Mouse (Mus musculus) embryonic facial prominence, embryonic 15.5 days (tissue): ENCODE results near the gene Clec1b. TPM values are rescaled to one million over a fixed set of nuclear protein-coding genes. Genes with fewer than 3 reads are reported as not detected.

Experiments used
- ATAC-seq: fragments of 200-750 bp; cut with Nextera tagmentation; 2 replicates; pipeline ENCODE4 v1.8.0; 2017; ENCODE audit warnings: low read depth, moderate TSS enrichment; ENCODE audit not compliant: insufficient number of reproducible peaks, low FRiP score, low TSS enrichment
- H3K27ac ChIP-seq: fragments of 300-500 bp; sonication (generic); replicated peaks from 2 replicates; pipeline ENCODE4 v1.5.1; 2015; ENCODE audit warnings: mild to moderate bottlenecking, inconsistent platforms
- H3K27me3 ChIP-seq: fragments of 300-500 bp; sonication (generic); 2 replicates; pipeline ENCODE4 v1.6.1; 2015; ENCODE audit warnings: inconsistent platforms
- H3K36me3 ChIP-seq: fragments of 300-500 bp; sonication (generic); 2 replicates; pipeline ENCODE4 v1.6.1; 2015; ENCODE audit warnings: mild to moderate bottlenecking, inconsistent platforms
- H3K4me1 ChIP-seq: fragments of 300-500 bp; sonication (generic); 2 replicates; pipeline ENCODE4 v1.6.1; 2015; ENCODE audit warnings: inconsistent platforms
- H3K4me2 ChIP-seq: fragments of 300-500 bp; sonication (generic); replicated peaks from 2 replicates; pipeline ENCODE4 v1.6.1; 2015; ENCODE audit warnings: mild to moderate bottlenecking, inconsistent platforms
- H3K4me3 ChIP-seq: fragments of 300-500 bp; sonication (generic); replicated peaks from 2 replicates; pipeline ENCODE4 v1.5.1; 2015; ENCODE audit warnings: mild to moderate bottlenecking, inconsistent platforms
- H3K9ac ChIP-seq: fragments of 300-500 bp; sonication (generic); 2 replicates; pipeline ENCODE4 v1.6.1; 2015; ENCODE audit warnings: inconsistent platforms
- H3K9me3 ChIP-seq: fragments of 300-500 bp; sonication (generic); replicated peaks from 2 replicates; pipeline ENCODE4 v1.6.1; 2016; ENCODE audit warnings: inconsistent platforms
- WGBS: fragments of 180-500 bp; shearing (Covaris S2); methylation state at CpG from one replicate; pipeline ENCODE4 v1.1.7; 2015; 5-methylcytosine and 5-hydroxymethylcytosine counted together
- polyA plus RNA-seq: library from polyadenylated mRNA; unstranded; fragments of >200 nt; fragmentation: Nextera tagmentation; extraction: Ambion mirVana; gene quantifications from 2 replicates; pipeline ENCODE4 v1.2.1, GENCODE M21; 2015

The Clec1b gene
- polyA plus RNA-seq, 1 experiment from 2014 or later: 0.57 TPM

- ATAC-seq: no peak
- Histone ChIP-seq H3K4me2 (no peak overlapping the region), H3K4me1 (no peaks in the 10 kb centered on the region), H3K9me3 (no peaks in the 10 kb centered on the region), H3K9ac (no peak overlapping the region), H3K36me3 (no peaks in the 10 kb centered on the region), H3K27me3 (no peaks in the 10 kb centered on the region), H3K27ac (no peak overlapping the region), H3K4me3 (no peak overlapping the region)
- WGBS: 60% methylated on average over 1 of the region's 1 CpGs
Observed at GRCm38 (mm10) chr6:129381736-129382135, 15.4 kb upstream of the Clec1b start.

GRCm38 (mm10) chr6:129383466-129383865 is 13.6 kb upstream of the Clec1b start:
- Histone ChIP-seq H3K4me3 (no peak overlapping the region), H3K9ac (no peak overlapping the region), H3K27me3 (no peaks in the 10 kb centered on the region), H3K36me3 (no peaks in the 10 kb centered on the region), H3K27ac (no peak overlapping the region), H3K4me1 (no peaks in the 10 kb centered on the region), H3K4me2 (no peak overlapping the region), H3K9me3 (no peaks in the 10 kb centered on the region)
- ATAC-seq: no peak
- WGBS: 66% methylated on average over 3 of the region's 3 CpGs

- Histone ChIP-seq H3K4me2 (no peak overlapping the region), H3K9me3 (no peaks in the 10 kb centered on the region), H3K4me1 (no peaks in the 10 kb centered on the region), H3K27me3 (no peaks in the 10 kb centered on the region), H3K27ac (no peak overlapping the region), H3K4me3 (no peak overlapping the region), H3K9ac (no peak overlapping the region), H3K36me3 (no peaks in the 10 kb centered on the region)
- WGBS: 83% methylated on average over 4 of the region's 4 CpGs
- ATAC-seq: no peak
Observed at GRCm38 (mm10) chr6:129385000-129385399, 12.1 kb upstream of the Clec1b start.

- Histone ChIP-seq H3K4me1 (no peaks in the 10 kb centered on the region), H3K9ac (no peak within 1 kb of the TSS), H3K4me3 (no peak within 1 kb of the TSS), H3K27me3 (no peaks in the 10 kb centered on the region), H3K27ac (no peak within 1 kb of the TSS), H3K9me3 (no peaks in the 10 kb centered on the region), H3K36me3 (no peaks in the 10 kb centered on the region), H3K4me2 (no peak within 1 kb of the TSS)
- no peak for ATAC-seq
- WGBS: 75% methylated on average over 2 of the region's 2 CpGs
Observed at GRCm38 (mm10) chr6:129385774-129386173, 11.3 kb upstream of the Clec1b start, which contains the start of gene Clec12b. Clec12b (minus strand) TSS chr6:129385874.

GRCm38 (mm10) chr6:129393087-129393720 is 3.9 kb upstream of the Clec1b start:
- Histone ChIP-seq H3K4me1 (no peaks in the 10 kb centered on the region), H3K27ac (no peak overlapping the region), H3K4me3 (no peak overlapping the region), H3K36me3 (no peaks in the 10 kb centered on the region), H3K9me3 (no peaks in the 10 kb centered on the region), H3K4me2 (no peak overlapping the region), H3K9ac (no peak overlapping the region), H3K27me3 (no peaks in the 10 kb centered on the region)
- no peak for ATAC-seq
- 25% methylated on average over 2 of the region's 2 CpGs for WGBS

GRCm38 (mm10) chr6:129393732-129394131 is 3.4 kb upstream of the Clec1b start:
- no peak overlapping the region for H3K9ac ChIP-seq
- no peaks in the 10 kb centered on the region for H3K27me3 ChIP-seq
- no peak overlapping the region for H3K27ac ChIP-seq
- no peak for ATAC-seq
- H3K4me2 ChIP-seq: no peak overlapping the region
- no peaks in the 10 kb centered on the region for H3K36me3 ChIP-seq
- H3K4me1 ChIP-seq: no peaks in the 10 kb centered on the region
- no peaks in the 10 kb centered on the region for H3K9me3 ChIP-seq
- 65% methylated on average over 6 of the region's 6 CpGs for WGBS
- H3K4me3 ChIP-seq: no peak overlapping the region

GRCm38 (mm10) chr6:129399945-129400344 is 2.8 kb downstream of the Clec1b start:
- no peaks in the 10 kb centered on the region for H3K4me1 ChIP-seq
- H3K4me2 ChIP-seq: no peak overlapping the region
- H3K36me3 ChIP-seq: no peaks in the 10 kb centered on the region
- no peaks in the 10 kb centered on the region for H3K27me3 ChIP-seq
- H3K9ac ChIP-seq: no peak overlapping the region
- ATAC-seq: no peak
- no peak overlapping the region for H3K27ac ChIP-seq
- 52% methylated on average over 6 of the region's 6 CpGs for WGBS
- no peak overlapping the region for H3K4me3 ChIP-seq
- no peaks in the 10 kb centered on the region for H3K9me3 ChIP-seq

GRCm38 (mm10) chr6:129402404-129402803 is 5.3 kb downstream of the Clec1b start:
- H3K27ac ChIP-seq: no peak overlapping the region
- 89% methylated on average over 2 of the region's 2 CpGs for WGBS
- no peak overlapping the region for H3K4me3 ChIP-seq
- no peak overlapping the region for H3K4me2 ChIP-seq
- ATAC-seq: no peak
- no peak overlapping the region for H3K9ac ChIP-seq
- H3K4me1 ChIP-seq: no peaks in the 10 kb centered on the region
- no peaks in the 10 kb centered on the region for H3K27me3 ChIP-seq
- H3K9me3 ChIP-seq: no peaks in the 10 kb centered on the region
- H3K36me3 ChIP-seq: no peaks in the 10 kb centered on the region

- H3K27me3 ChIP-seq: no peaks in the 10 kb centered on the region
- no peak overlapping the region for H3K4me3 ChIP-seq
- no peak overlapping the region for H3K27ac ChIP-seq
- 79% methylated on average over 6 of the region's 6 CpGs for WGBS
- H3K36me3 ChIP-seq: no peaks in the 10 kb centered on the region
- ATAC-seq: no peak
- no peaks in the 10 kb centered on the region for H3K9me3 ChIP-seq
- no peaks in the 10 kb centered on the region for H3K4me1 ChIP-seq
- no peak overlapping the region for H3K4me2 ChIP-seq
- H3K9ac ChIP-seq: no peak overlapping the region
Observed at GRCm38 (mm10) chr6:129403391-129403790, 6.3 kb downstream of the Clec1b start.

GRCm38 (mm10) chr6:129405999-129406398 is 8.9 kb downstream of the Clec1b start:
- H3K4me2 ChIP-seq: no peak overlapping the region
- no peak overlapping the region for H3K4me3 ChIP-seq
- H3K27ac ChIP-seq: no peak overlapping the region
- no peak overlapping the region for H3K9ac ChIP-seq
- no peaks in the 10 kb centered on the region for H3K9me3 ChIP-seq
- no peaks in the 10 kb centered on the region for H3K27me3 ChIP-seq
- H3K36me3 ChIP-seq: no peaks in the 10 kb centered on the region
- no peak for ATAC-seq
- no peaks in the 10 kb centered on the region for H3K4me1 ChIP-seq

- H3K4me3 ChIP-seq: no peak overlapping the region
- WGBS: 27% methylated on average over 2 of the region's 2 CpGs
Observed at GRCm38 (mm10) chr6:129407324-129407723, 10.2 kb downstream of the Clec1b start.

GRCm38 (mm10) chr6:129408562-129408961 is 11.5 kb downstream of the Clec1b start, which contains the start of gene Clec9a:
Clec9a (plus strand) TSS chr6:129408862.
- Histone ChIP-seq H3K9me3 (no peaks in the 10 kb centered on the region), H3K27me3 (no peaks in the 10 kb centered on the region), H3K27ac (no peak within 1 kb of the TSS), H3K4me1 (no peaks in the 10 kb centered on the region), H3K9ac (no peak within 1 kb of the TSS), H3K36me3 (no peaks in the 10 kb centered on the region), H3K4me3 (no peak within 1 kb of the TSS), H3K4me2 (no peak within 1 kb of the TSS)
- 82% methylated on average over 2 of the region's 2 CpGs for WGBS
- ATAC-seq: no peak

More at GRCm38 (mm10) chr6:129407324-129407723, 10.2 kb downstream of the Clec1b start:
- Histone ChIP-seq H3K9me3 (no peaks in the 10 kb centered on the region), H3K36me3 (no peaks in the 10 kb centered on the region), H3K4me1 (no peaks in the 10 kb centered on the region), H3K27me3 (no peaks in the 10 kb centered on the region), H3K27ac (no peak overlapping the region), H3K9ac (no peak overlapping the region), H3K4me2 (no peak overlapping the region)
- ATAC-seq: no peak
